Mouse (Mus musculus) bone marrow macrophage, adult 2 months (primary cell): ENCODE data around the gene Rbms1.

Experiments used
- CTCF ChIP-seq: IDR thresholded peaks from 2 replicates; pipeline ENCODE4 v1.5.1; 2012; ENCODE audit warnings: low read depth, mild to moderate bottlenecking, low read length, moderate library complexity
- POLR2A ChIP-seq: IDR thresholded peaks from 2 replicates; pipeline ENCODE4 v1.6.1; 2012; ENCODE audit warnings: mild to moderate bottlenecking, low read depth, low read length, borderline replicate concordance

DNA sequence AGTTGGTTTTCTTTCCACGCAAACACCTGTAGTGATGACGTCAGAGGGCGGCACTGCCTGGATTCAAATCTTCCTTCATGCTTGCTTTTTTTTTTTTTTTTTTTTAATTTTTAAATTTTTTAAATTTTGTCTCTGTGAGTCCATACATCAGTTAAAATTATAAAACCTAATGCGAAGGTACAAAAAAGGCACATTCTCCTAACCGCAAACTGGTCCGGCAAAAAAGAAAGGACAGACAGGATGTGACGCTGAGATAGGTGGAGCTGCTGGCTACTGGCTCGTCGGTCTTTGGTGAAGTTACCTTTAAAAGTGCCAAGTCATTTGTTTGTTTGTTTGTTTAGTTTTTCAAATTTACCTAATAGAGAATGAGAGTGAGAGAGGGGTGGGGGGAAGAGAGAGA is 211.7 kb downstream of the Rbms1 start:
- TF ChIP-seq CTCF (no peak), POLR2A (no peak)
